Mouse (Mus musculus) v-Abl transformed pro-B cells (cell line): Measurements from ENCODE around the gene Syngap1.

Source experiments
- in situ Hi-C, 2 experiments: fragments of 400-800 bp; cut with MboI; formaldehyde crosslinking; loops; one replicate each; pipeline ENCODE4 v1.15.1; 2025; ENCODE audit not compliant: unreplicated experiment in 2 of 2

Gene Syngap1

DNA sequence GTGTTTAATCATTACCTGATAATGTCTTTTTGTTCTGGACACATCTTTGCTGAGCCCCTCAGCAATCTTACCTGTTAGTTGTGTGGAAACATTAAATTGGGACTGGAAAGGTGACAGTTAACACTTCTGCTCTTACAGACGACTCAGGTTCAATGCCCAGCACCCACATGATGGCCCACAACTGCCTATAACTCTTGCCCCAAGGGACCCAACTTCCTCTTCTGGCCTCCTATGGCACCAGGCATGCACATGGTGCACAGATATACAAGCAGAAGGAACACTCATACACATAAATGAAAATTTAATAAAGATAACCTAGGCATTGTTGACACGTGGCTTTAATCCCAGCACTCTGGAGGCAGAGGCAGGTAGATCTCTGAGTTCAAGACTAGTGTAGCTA is 38.4 kb downstream of the Syngap1 start:
- in situ Hi-C loops = no loop called here

DNA sequence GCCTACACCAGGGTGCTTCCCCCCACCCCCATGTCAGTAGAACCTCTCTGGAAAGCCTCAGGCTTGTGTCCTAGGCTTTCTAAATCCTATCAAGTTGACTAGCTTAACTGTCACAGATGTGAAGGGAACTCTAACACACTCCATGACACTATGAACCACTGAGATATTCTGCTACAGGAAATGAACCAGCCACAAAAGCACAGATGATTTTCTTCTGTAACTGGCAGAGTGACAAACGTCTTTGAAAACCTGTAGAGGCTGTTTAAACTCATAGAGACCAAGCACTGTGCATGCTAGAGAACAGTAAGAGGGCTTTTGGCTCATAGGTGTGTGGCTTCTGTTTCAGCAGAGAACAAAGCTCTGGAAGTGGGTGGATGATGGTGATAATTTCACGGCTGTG is 40.0 kb downstream of the Syngap1 start:
- in situ Hi-C loops = loop anchor here in 1 of 2 experiments (5.0 kb wide), 1 partner anchor 39 kb away; the partner anchor contains the start of gene Syngap1

DNA sequence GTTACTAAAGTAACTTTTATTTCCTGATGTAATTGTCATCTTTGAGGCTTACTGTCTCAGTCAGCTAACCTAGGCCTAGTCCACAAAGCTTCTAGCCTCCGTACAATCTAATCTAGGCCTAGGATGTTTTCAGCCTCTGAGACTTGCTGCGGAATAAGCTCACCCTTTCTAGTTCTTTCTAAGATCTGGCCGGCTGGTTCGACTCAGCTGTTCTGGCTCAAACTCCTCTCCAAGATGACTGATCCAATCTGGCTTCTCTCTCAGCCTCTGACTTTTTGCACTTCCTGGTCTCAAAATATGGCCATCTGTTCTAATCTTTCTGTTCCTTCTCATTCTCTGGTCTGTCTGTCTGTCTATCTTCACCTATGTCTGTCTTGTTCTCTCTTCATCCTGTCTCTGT is 42.3 kb downstream of the Syngap1 start:
- in situ Hi-C loops = loop anchor here in 1 of 2 experiments (5.0 kb wide), 1 partner anchor 41 kb away; the partner anchor contains the start of gene Syngap1

DNA sequence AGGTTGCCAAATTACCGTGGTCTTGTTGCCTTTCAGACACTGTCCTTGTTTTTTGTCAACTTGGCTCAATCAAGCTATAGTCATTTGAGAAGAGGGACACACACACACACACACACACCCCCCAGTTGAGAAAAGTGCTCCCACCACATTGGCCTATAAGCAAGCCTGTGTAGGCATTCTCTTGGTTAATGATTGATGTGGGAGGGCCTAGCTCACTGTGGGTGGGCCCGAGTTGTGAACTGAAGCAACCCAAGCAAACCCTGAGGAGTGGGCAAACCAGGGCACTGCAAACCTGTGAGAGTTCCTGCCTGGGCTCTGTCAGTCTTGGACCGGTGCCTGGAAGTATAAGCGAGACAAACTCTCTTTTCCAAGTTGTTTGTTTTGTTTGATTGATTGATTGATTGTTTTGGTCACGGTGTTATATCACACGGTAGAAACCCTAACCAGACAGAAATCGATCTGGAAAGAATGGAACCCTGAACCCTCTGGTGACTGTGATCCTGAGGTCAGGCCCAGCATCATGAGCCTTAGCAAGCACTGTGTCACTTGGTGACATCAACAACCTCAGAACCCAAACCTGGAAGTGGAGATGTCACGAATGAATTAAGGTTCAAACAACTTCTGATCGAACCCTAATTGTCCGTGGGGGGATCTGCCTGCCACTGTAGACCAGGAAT is 44.6 kb downstream of the Syngap1 start:
- in situ Hi-C loops = no loop called here

DNA sequence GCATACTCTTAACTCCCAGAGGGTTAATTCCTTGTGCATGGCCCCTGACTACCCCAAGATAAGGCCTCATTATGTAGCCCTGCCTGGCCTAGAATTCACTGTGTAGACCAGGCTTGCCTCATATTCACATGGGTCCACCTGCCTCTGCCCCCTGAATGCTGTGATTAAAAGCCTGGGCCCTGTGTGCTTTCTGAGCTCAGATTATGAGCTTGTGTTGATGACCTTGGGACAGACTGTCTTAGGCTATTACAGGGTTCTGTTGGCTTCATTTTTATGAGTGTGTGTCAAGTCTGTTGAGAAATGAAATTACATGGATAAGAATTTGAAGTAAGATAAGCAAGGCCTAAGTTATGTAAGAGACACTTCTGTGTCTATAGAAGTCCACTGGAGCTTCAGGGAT is 49.5 kb downstream of the Syngap1 start:
- in situ Hi-C loops = loop anchor here in 1 of 2 experiments (10.0 kb wide), 1 partner anchor 336 kb away; no protein-coding TSS in a partner anchor

DNA sequence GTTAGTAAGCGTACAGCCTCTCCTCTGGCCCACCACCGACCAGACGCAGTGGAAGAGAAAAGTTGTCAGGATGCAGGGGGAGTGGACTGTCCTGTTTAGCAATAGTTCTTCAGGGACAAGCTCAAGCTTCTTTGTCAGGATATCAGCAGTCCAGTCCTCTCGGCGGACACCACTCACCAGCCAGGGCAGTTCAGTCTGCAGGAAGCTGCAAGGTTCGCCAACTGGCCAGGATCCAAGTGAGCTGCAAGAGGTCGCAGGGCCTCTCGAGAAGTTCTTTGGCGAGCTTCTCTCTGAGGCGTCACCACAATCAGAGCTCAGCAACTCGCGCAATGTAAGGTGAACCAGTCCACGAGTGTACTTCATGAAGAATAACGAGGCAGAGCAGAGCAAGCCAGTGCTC is 53.4 kb downstream of the Syngap1 start:
- in situ Hi-C loops = loop anchor here in 1 of 2 experiments (10.0 kb wide), 1 partner anchor 340 kb away; no protein-coding TSS in a partner anchor

DNA sequence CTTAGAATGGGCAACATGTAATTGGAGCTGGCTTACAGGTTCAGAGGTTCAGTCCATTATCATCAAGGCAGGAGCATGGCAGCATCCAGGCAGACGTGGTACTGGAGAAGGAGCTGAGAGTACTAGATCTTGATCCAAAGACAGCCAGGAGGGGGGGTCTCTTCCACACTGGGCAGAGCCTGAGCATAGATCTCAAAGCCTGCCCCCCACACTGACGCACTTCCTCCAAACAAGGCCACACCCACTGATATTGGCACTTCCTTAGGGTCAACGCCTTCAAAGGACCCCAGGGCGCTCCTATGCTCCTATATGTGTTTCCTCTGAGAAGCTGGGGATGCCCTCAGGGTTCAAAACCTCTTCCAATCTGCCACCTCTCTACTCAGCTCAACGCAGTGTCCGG is 54.0 kb downstream of the Syngap1 start:
- in situ Hi-C loops = loop anchor here in 1 of 2 experiments (10.0 kb wide), 1 partner anchor 340 kb away; no protein-coding TSS in a partner anchor

DNA sequence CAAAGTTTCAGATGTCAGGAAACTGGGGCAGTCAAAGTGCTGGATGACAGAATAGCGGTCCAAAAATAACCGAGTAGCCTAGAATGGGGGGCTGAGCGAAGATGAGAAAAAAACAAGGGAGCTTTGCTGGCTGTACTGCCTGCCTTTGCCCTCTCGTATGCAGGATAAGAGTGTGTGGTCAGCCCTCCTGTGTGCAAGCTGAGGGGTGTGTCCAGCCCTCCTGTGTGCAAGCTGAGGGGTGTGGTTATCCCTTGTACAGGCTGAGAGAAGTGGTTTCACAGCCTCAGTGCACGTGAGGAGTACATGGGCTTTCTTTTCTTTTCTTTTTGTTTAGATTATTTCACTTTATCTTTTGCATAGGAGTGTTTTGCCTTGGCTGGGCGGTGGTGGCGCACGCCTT is 54.5 kb downstream of the Syngap1 start:
- in situ Hi-C loops = loop anchor here in 1 of 2 experiments (10.0 kb wide), 1 partner anchor 341 kb away; no protein-coding TSS in a partner anchor

DNA sequence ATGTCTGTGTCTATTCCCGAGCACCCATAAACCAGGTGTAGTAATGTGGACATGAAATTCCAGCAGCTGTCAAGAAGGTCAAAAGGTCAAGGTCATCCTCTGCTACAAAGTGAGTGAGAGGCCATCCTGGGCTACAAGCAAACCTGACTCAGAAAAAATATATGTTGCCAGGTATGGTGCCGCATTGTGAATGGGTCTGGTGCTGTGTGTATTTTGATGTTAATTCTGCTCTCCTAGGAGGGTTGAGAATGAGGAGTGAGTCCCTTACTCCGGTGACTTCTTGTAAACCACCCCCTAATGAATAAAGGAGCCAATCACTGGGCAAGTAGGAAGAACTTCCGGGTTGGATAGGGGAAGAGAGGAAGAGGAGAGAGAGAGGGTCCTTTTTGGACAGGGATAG is 56.6 kb downstream of the Syngap1 start:
- in situ Hi-C loops = loop anchor here in 1 of 2 experiments (10.0 kb wide), 1 partner anchor 343 kb away; no protein-coding TSS in a partner anchor

DNA sequence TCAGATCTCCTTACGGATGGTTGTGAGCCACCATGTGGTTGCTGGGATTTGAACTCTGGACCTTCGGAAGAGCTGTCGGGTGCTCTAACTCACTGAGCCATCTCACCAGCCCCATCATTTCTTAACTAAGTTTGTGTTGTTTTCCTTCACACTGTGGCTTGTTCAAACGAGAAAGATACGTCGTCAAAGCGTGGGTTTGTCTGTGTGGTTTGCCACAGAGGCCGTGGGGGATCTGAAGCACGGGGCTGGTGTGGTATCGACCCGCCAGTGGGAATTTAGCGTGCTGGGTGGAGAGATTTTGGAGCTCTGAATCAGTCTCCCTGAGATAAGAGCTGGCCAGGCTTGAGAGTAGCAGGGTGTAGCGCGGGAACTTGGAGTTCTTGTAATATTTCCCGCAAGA is 57.2 kb downstream of the Syngap1 start:
- in situ Hi-C loops = loop anchor here in 1 of 2 experiments (10.0 kb wide), 1 partner anchor 343 kb away; no protein-coding TSS in a partner anchor

DNA sequence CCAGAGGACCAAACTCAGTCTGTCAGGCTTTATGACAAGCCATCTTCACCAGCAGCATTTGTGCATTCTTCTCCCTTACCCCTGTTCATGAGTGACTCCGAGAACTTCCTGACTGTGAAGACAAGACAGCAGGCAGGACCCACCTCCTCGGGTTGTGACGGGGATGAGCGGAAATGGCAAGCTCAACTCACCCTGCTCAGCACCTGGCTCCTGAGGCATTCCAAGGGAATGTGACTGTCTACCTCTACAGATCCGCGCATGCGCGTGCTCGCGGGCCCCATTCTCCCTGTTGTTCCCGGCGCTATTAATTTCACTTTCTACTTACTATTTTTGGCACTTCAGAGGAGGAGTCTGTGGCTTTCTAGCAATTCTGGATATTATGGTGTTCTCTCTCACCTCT is 58.9 kb downstream of the Syngap1 start:
- in situ Hi-C loops = loop anchor here (5.0 to 25.0 kb wide), 6 partner anchors 68 to 525 kb away; partner anchors contain the start of genes Bnip1 (in 1 of the 2) and Phf1 (in 1 of the 2)

DNA sequence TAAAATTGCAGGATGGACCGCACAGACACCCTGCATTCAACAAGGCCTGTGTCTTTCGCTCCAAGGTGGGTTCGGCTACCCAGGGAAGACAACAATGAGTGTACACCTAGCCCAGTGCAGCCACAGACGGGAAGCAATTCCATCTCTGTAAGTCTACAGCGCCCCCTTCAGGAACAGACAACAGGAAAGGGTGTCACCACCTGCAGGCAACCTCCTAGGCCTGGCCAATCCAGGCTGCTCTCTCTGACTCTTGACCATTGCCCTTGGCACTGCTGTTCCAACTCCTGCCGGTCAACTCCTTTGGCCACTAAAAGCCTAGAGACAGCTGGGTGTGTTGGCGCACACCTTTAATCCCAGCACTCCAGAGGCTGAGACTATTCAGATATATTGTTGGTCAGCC is 60.1 kb downstream of the Syngap1 start:
- in situ Hi-C loops = loop anchor here (5.0 to 25.0 kb wide), 5 partner anchors 69 to 526 kb away; partner anchors contain the start of genes Bnip1 (in 1 of the 2) and Phf1 (in 1 of the 2)

DNA sequence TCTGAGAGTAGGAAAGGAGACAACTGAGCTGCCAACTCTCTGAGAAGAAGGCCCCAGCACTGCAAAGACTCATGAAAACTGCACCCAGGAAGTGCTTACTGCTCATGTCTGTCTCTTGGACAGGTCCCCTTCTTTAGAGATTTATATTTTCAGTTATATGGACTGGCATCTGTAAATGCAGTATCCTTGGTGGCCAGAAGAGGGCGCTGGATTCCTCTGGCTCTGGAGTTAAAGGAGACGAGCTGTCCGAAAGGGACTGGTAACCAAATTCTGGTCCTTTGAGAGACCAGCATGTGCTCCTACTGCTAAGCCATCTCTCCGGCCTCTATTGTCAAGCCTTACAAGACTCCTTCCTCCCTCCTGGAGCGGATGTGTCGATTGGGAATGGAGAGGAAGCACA is 60.8 kb downstream of the Syngap1 start:
- in situ Hi-C loops = loop anchor here (5.0 to 25.0 kb wide), 5 partner anchors 70 to 527 kb away; partner anchors contain the start of genes Bnip1 (in 1 of the 2) and Phf1 (in 1 of the 2)

DNA sequence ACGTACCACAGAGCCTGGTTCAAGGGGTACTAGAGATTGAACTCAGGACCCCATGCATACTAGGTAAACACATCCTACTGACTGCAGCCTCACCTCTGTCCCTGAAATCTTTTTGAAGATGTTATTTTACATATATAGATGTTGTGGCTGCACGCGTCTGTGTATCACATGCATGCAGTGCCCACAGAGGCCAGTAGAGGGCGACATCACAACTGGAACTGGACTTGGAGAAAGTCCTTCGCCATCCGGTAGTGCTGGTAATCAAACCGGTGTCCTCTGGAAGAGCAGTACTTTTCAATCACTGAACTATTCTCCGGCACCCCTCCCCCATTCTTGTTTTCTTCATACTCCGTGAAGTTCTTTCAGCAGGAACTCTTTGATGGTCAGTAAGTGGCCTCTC is 63.4 kb downstream of the Syngap1 start:
- in situ Hi-C loops = loop anchor here (5.0 to 25.0 kb wide), 5 partner anchors 72 to 530 kb away; partner anchors contain the start of genes Bnip1 (in 1 of the 2) and Phf1 (in 1 of the 2)

DNA sequence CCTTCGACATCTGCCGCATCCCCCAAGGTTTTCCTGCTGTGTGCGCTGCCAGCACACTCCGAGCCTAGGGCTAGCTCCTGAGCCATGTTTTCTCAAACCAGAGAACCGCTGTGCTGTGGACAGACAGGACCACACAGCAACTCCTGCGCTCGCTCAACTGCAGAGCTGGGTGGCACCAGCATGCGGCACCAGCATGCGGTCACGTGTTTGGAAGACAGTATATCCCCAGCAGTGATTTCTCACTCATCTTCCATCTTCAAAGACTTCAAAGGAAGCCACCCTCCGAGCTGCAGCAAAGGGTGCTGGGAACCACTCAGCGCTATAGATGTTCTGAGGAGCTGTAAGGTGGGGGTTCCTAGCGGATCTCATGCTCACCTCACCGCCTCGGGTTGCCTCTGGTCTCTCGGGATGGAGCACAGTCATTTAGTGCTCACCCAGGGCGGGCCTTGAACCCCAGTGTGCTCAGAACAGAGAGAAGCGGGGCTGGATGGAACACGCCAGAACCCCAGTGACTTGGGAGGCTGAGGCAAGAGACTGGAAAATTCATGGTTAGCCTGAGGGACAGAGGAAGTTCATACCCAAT is 63.9 kb downstream of the Syngap1 start:
- in situ Hi-C loops = loop anchor here (5.0 to 25.0 kb wide), 5 partner anchors 73 to 530 kb away; partner anchors contain the start of genes Bnip1 (in 1 of the 2) and Phf1 (in 1 of the 2)

DNA sequence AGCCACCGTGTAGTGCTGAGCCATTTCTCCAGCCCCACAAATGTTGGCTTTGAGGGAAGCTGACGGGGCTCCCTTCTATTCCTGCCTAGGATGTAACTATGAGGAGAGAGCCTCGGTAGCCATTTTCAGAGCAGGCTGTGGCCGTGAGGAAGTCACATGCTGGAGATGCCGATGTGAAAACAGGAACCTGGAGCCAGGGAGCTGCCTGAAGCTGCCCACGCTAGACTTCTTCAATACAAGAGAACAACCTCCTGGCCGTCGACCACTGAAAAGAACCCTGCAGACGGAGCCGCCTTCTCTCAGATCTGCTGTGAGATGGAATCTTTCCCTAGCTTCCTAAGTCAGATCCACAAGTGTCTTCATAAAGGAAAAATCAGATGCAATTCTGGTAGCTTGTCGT is 64.6 kb downstream of the Syngap1 start:
- in situ Hi-C loops = loop anchor here (10.0 to 25.0 kb wide), 4 partner anchors 111 to 531 kb away; partner anchors contain the start of gene Bnip1 (in 1 of the 2)

DNA sequence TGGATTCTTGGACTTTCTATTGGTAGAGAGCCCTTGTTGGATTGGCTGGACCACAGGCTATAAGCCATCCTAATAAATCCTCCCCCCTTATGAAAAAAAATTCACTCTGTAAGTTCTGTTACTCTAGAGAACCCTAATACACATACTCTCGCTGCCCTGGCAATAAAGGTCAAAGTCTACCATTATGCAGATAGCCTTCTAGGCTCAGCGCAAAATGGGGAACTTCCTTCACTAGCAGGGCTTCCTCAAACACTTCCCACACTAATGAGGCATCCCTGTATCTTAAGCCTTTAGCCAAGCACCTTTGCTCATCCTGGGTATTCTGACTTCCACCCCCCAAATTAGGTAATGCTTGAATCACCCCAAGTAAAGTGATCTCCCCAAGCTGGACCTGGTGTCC is 67.2 kb downstream of the Syngap1 start:
- in situ Hi-C loops = loop anchor here (10.0 to 25.0 kb wide), 4 partner anchors 113 to 533 kb away; partner anchors contain the start of gene Bnip1 (in 1 of the 2)

DNA sequence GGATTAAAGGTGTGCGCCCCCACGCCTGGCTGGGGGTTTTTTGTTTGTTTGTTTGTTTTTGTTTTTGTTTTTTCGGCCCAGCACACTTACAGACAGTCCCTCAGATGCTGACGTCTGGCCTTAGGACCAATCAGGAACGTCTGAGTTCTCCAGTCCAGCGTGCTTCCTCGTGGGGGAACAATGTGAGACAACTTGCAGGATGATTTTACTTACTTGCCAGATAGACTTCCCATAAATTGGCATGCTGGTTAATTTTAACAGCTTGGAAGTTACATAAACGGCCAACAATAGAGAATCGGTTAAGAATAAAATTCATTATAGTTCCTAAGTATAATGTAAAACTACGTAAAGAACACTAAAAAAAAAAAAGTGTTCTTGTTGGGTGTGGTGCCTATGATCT is 70.1 kb downstream of the Syngap1 start:
- in situ Hi-C loops = loop anchor here in 1 of 2 experiments (25.0 kb wide), 1 partner anchor 224 kb away; the partner anchor contains the start of gene Bnip1

DNA sequence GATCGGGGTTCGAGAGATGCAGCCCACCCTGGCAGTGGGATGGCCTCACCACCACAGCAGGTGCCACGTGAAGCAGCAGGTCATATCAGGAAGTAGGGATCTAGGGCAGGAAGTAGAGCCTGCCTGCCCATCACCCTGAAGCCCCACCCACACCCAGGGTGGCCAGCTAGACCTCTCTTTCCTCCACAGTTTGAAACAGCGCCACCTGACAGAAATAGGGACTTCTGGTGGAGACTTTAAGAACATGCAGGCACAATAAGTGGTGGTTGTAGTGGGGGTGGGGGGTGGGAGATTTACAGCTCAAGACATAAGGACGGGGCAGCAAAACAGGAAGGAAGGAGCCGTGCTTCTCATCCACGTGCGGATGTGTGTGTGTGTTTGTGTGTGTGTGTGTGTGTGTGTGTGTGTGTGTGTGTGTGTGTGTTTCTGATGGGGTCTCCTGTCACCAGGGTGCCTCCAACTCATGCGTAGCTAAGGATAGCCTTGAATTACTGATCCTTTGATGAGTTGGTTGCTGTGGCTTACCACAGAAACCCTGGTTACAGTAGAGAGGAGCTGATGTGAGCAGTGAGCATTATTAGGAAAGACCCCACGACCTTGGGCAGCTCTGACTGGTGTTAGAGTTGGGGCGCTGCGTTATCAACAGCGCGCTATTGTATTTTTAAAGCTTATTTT is 71.1 kb downstream of the Syngap1 start:
- in situ Hi-C loops = loop anchor here in 1 of 2 experiments (25.0 kb wide), 1 partner anchor 225 kb away; the partner anchor contains the start of gene Bnip1

DNA sequence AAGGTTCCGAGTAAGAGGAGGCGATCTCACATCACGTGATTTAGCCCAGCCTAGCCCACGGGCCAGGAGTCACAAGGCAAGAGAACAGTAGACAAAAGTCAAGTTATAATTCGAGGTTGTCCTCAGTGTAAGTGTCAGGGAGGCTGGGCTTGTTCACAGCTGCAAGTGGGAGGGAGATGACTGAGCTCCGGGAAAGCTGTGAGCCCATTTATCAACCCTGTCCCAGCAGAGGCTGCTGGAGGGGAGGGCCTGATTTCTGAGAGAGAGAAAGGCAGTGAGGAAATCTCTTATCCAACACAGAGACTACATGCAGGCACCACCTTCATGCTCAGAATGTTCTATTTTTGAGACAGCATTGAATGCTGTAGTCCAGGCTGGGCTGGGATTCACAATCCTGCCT is 71.9 kb downstream of the Syngap1 start:
- in situ Hi-C loops = loop anchor here in 1 of 2 experiments (25.0 kb wide), 1 partner anchor 226 kb away; the partner anchor contains the start of gene Bnip1
